Mouse (Mus musculus) lung, postnatal 0 days (tissue): ENCODE measurements at regions not wholly inside any gene's neighbourhood (a gene's known extent, or its start where the extent isn't known, plus 50 kb on each side); places are given as distances from the start of the nearest gene placed in this dataset.

Source experiments
- CTCF ChIP-seq: IDR thresholded peaks from 2 replicates; pipeline ENCODE4 v1.5.1; 2016; ENCODE audit warnings: antibody characterized with exemption, mild to moderate bottlenecking
- EP300 ChIP-seq: IDR thresholded peaks from 2 replicates; pipeline ENCODE4 v1.6.1; 2016; ENCODE audit warnings: antibody characterized with exemption, mild to moderate bottlenecking, control low read depth

DNA sequence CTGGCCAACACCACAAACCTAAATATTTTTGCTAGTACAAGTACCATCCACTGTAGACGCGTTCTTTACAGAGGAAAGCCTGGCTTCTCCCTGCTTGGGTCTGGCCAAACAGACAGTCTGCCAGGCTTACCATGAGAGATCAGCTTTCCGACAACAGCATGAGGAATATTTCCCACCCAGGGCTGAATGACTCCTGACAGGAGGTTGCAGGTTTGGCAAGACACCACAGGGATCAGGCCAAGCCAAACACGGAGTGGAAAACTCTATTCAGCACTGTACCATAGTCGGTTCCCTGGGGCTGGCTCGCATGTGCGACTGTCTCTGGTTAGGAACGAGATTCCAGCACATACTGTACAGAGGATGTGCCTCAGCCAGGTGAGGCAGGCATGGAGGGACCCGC is 140.7 kb upstream of the Supt20 start:
- TF ChIP-seq CTCF (no peak), EP300 (no peak)
